Mouse (Mus musculus) macrophage (primary cell): Measurements from ENCODE around the gene Gnl3. TPM values are rescaled to one million over a fixed set of nuclear protein-coding genes. Genes with fewer than 3 reads are reported as not detected.

ENCODE experiments used
- H3K27ac ChIP-seq: fragments of 350-480 bp; formaldehyde crosslinking; 2 replicates; pipeline ENCODE4 v1.9.0; 2021
- H3K36me3 ChIP-seq: fragments of 350-480 bp; formaldehyde crosslinking; 2 replicates; pipeline ENCODE4 v1.9.0; 2021; ENCODE audit errors: inconsistent target
- H3K4me3 ChIP-seq: fragments of 350-480 bp; formaldehyde crosslinking; 2 replicates; pipeline ENCODE4 v1.9.0; 2021; ENCODE audit errors: inconsistent target
- H3K79me2 ChIP-seq: fragments of 350-480 bp; formaldehyde crosslinking; 2 replicates; pipeline ENCODE4 v1.9.0; 2021; ENCODE audit errors: inconsistent target
- WGBS: methylation state at CpG from one replicate; pipeline ENCODE4 v1.1.7; 2026; ENCODE audit warnings: inconsistent platforms; ENCODE audit not compliant: missing documents; 5-methylcytosine and 5-hydroxymethylcytosine counted together
- polyA plus RNA-seq: library from polyadenylated mRNA; stranded (reverse); fragments of 250-400 nt; gene quantifications from 3 replicates; pipeline ENCODE4 v1.2.4, GENCODE M21; 2018; ENCODE audit warnings: inconsistent platforms

Gene Gnl3
- polyA plus RNA-seq, 1 experiment from 2014 or later: 64.4 TPM

- Histone ChIP-seq H3K36me3 (no peaks in the 10 kb centered on the region), H3K4me3 (peak overlapping the region; percentile 97), H3K27ac (peak overlapping the region; percentile 70), H3K79me2 (peaks cover 21% of the 10 kb centered on the region)
- WGBS: 1% methylated on average over 21 of the region's 21 CpGs
These were observed 18.1 kb downstream of the Gnl3 start for GRCm38 (mm10) chr14:31000816-31001306.

GRCm38 (mm10) chr14:31000356-31000755, 18.6 kb downstream of the Gnl3 start:
- no peaks in the 10 kb centered on the region for H3K36me3 ChIP-seq
- 62% methylated on average over 10 of the region's 10 CpGs for WGBS
- H3K79me2 ChIP-seq: peaks cover 21% of the 10 kb centered on the region
- peak overlapping the region; percentile 97 for H3K4me3 ChIP-seq
- peak overlapping the region; percentile 70 for H3K27ac ChIP-seq

- Histone ChIP-seq H3K36me3 (no peaks in the 10 kb centered on the region), H3K79me2 (peaks cover 21% of the 10 kb centered on the region), H3K4me3 (no peak overlapping the region), H3K27ac (no peak overlapping the region)
These were observed 22.5 kb downstream of the Gnl3 start for GRCm38 (mm10) chr14:30996417-30996816.

- WGBS: 98% methylated on average over 3 of the region's 3 CpGs
- H3K4me3 ChIP-seq: no peak overlapping the region
- H3K79me2 ChIP-seq: no peaks in the 10 kb centered on the region
- H3K36me3 ChIP-seq: no peaks in the 10 kb centered on the region
- no peak overlapping the region for H3K27ac ChIP-seq
These were observed 42.7 kb downstream of the Gnl3 start for GRCm38 (mm10) chr14:30976222-30976621.

- peak overlapping the region; percentile 22 for H3K27ac ChIP-seq
- 45% methylated on average over 6 of the region's 6 CpGs for WGBS
- H3K79me2 ChIP-seq: no peaks in the 10 kb centered on the region
- H3K4me3 ChIP-seq: no peak overlapping the region
- no peaks in the 10 kb centered on the region for H3K36me3 ChIP-seq
These were observed 44.7 kb downstream of the Gnl3 start for GRCm38 (mm10) chr14:30974204-30974603.

Other genes starting within 250 kb of the Gnl3 start
- gene Tmem110, start 193.6 kb downstream of the Gnl3 start, polyA plus RNA-seq: 4.9 to 7.5 TPM (median 7.1 TPM) in 3 replicates
- 0.19 TPM in 1 of 3 replicates, not detected in the others for gene Mustn1, start 140.0 kb downstream of the Gnl3 start, polyA plus RNA-seq
- not detected in 3 replicates for gene Itih4, start 132.7 kb downstream of the Gnl3 start, polyA plus RNA-seq
- gene Itih3, start 95.4 kb downstream of the Gnl3 start, polyA plus RNA-seq: not detected in 3 replicates
- not detected in 3 replicates for gene Itih1, start 75.9 kb downstream of the Gnl3 start, polyA plus RNA-seq
- 5.6 to 7.4 TPM (median 5.9 TPM) in 3 replicates for gene Nek4, start 67.8 kb downstream of the Gnl3 start, polyA plus RNA-seq
- 25.5 to 38.1 TPM (median 30.8 TPM) in 3 replicates for gene Glt8d1, start 17.8 kb downstream of the Gnl3 start, polyA plus RNA-seq
- 227 to 384 TPM (median 331 TPM) in 3 replicates for gene Spcs1, start 17.5 kb downstream of the Gnl3 start, polyA plus RNA-seq
- gene Pbrm1, start within 50 bp of the Gnl3 start, polyA plus RNA-seq: 19.0 to 25.4 TPM (median 21.5 TPM) in 3 replicates
- gene Smim4, start 109.8 kb upstream of the Gnl3 start, polyA plus RNA-seq: 5.9 to 64.8 TPM (median 39.9 TPM) in 3 replicates
- gene Nt5dc2, start 111.9 kb upstream of the Gnl3 start, polyA plus RNA-seq: 64.0 to 97.6 TPM (median 77.4 TPM) in 3 replicates
- 241 to 829 TPM (median 623 TPM) in 3 replicates for gene Stab1, start 149.5 kb upstream of the Gnl3 start, polyA plus RNA-seq
- gene Tnnc1, start 189.2 kb upstream of the Gnl3 start, polyA plus RNA-seq: 0.50 to 1.8 TPM (median 0.95 TPM) in 3 replicates
- gene Nisch, start 197.8 kb upstream of the Gnl3 start, polyA plus RNA-seq: 163 to 251 TPM (median 201 TPM) in 3 replicates
- gene Sema3g, start 198.7 kb upstream of the Gnl3 start, polyA plus RNA-seq: not detected in 3 replicates
- 4.8 to 7.5 TPM (median 6.3 TPM) in 3 replicates for gene Phf7, start 232.2 kb upstream of the Gnl3 start, polyA plus RNA-seq
- 28.5 to 31.0 TPM (median 30.7 TPM) in 3 replicates for gene Bap1, start 232.3 kb upstream of the Gnl3 start, polyA plus RNA-seq